Mouse (Mus musculus): ENCODE data around the gene Cenpv.
A peak's percentile ranks its signal among the peaks of the same experiment; 100 is the strongest.

The Cenpv gene

GRCm38 (mm10) chr11:62507683-62508082 lies 31.4 kb downstream of the Cenpv start:
- DNase-seq (ENCODE audit: low spot score) = no peak

GRCm38 (mm10) chr11:62500529-62500928 lies 38.5 kb downstream of the Cenpv start:
- DNase-seq (ENCODE audit: low spot score) = no peak

GRCm38 (mm10) chr11:62498802-62499201 lies 40.3 kb downstream of the Cenpv start:
- no peak for DNase-seq (ENCODE audit: low spot score)

GRCm38 (mm10) chr11:62497181-62497580 lies 41.9 kb downstream of the Cenpv start:
- no peak for DNase-seq (ENCODE audit: low spot score)

- no peak for DNase-seq (ENCODE audit: low spot score)
Measured at GRCm38 (mm10) chr11:62496151-62496715, 42.8 kb downstream of the Cenpv start.

- no peak for DNase-seq (ENCODE audit: low spot score)
Measured at GRCm38 (mm10) chr11:62495276-62495801, 43.7 kb downstream of the Cenpv start.

- DNase-seq (ENCODE audit: low spot score) = peak; percentile 12
Measured at GRCm38 (mm10) chr11:62494754-62495275, 44.2 kb downstream of the Cenpv start.

GRCm38 (mm10) chr11:62493701-62494100 lies 45.4 kb downstream of the Cenpv start:
- no peak for DNase-seq (ENCODE audit: low spot score)

- DNase-seq (ENCODE audit: low spot score) = no peak
Measured at GRCm38 (mm10) chr11:62487540-62488350, 51.3 kb downstream of the Cenpv start.

GRCm38 (mm10) chr11:62486949-62487348 lies 52.1 kb downstream of the Cenpv start:
- DNase-seq (ENCODE audit: low spot score) = no peak

GRCm38 (mm10) chr11:62479581-62479980 lies 59.5 kb downstream of the Cenpv start:
- no peak for DNase-seq (ENCODE audit: low spot score)

GRCm38 (mm10) chr11:62478931-62479330 lies 60.1 kb downstream of the Cenpv start:
- DNase-seq (ENCODE audit: low spot score) = no peak

GRCm38 (mm10) chr11:62476156-62476555 lies 62.9 kb downstream of the Cenpv start:
- DNase-seq (ENCODE audit: low spot score) = no peak

Measured in left cerebral cortex, adult 11 months (tissue).